Mouse (Mus musculus): ENCODE measurements around the gene Alox12b. TPM values are rescaled to one million over a fixed set of nuclear protein-coding genes. Genes with fewer than 3 reads are reported as not detected.

The Alox12b gene
- polyA plus RNA-seq, 1 experiment: 43.9 TPM

DNA sequence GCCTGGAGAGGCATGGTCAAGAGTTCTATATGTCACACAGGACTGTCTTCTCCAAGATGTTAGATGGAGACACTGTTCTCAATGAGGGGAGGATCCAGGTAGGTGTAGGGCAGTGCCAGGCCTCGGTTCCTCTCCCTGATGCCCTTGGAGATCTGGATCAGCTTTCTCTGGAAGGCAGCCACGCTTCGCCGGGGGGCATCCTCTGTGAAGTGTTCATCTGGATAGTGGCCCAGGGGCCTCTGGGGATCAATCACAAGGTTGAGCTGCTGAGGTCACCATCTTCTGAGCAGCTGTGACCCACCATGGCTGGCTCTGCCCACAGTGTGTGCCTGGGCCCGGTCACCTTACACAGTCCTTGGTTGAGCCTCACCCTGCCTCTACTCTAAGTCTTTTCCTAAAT lies 28.2 kb downstream of the Alox12b start:
- no peak for DNase-seq
- Histone ChIP-seq H3K4me1 (ENCODE audit: control insufficient read depth, insufficient read depth, low read length) (no peaks in the 10 kb centered on the region), H3K4me3 (replicated peaks; ENCODE audit: extremely low read depth, low read depth, low read length) (no peak overlapping the region)
- WGBS: 86% methylated on average over 5 of the region's 5 CpGs
- TF ChIP-seq CTCF (IDR thresholded peaks at IDR 0.05; ENCODE audit: insufficient read depth, low read length) (no peak), POLR2A (IDR thresholded peaks at IDR 0.05; ENCODE audit: borderline replicate concordance, extremely low read depth, low read depth, low read length) (no peak)

- Histone ChIP-seq H3K4me3 (replicated peaks; ENCODE audit: extremely low read depth, low read depth, low read length) (no peak overlapping the region), H3K4me1 (ENCODE audit: control insufficient read depth, insufficient read depth, low read length) (no peaks in the 10 kb centered on the region)
- no peak for DNase-seq
- TF ChIP-seq POLR2A (IDR thresholded peaks at IDR 0.05; ENCODE audit: borderline replicate concordance, extremely low read depth, low read depth, low read length) (no peak), CTCF (IDR thresholded peaks at IDR 0.05; ENCODE audit: insufficient read depth, low read length) (no peak)
- 86% methylated on average over 6 of the region's 6 CpGs for WGBS
Measured at GRCm38 (mm10) chr11:69185936-69186335, 29.1 kb downstream of the Alox12b start.

DNA sequence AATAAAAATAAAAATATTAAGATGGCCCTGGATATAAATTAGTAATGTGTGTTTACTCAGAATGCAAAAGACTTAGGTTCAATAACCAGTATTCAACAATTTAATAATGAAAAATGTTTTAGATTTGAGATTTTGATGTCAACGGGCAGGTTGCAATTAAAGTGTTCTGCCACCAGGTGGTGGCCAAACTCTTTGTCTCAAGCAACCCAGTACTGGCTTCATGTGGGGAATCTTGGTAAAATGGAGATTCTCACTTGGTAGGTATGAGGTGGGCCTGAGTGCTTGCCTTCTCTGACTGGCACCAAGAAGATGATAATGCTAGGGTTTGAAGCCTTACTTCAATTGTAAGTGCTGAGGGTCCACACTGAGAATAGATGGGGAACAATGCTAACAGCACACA lies 36.1 kb downstream of the Alox12b start:
- 2% methylated on average over 1 of the region's 1 CpGs for WGBS
- TF ChIP-seq POLR2A (IDR thresholded peaks at IDR 0.05; ENCODE audit: borderline replicate concordance, extremely low read depth, low read depth, low read length): no peak
- TF ChIP-seq CTCF (IDR thresholded peaks at IDR 0.05; ENCODE audit: insufficient read depth, low read length): peak; percentile 43
- Histone ChIP-seq H3K4me1 (ENCODE audit: control insufficient read depth, insufficient read depth, low read length) (no peaks in the 10 kb centered on the region; the same call in 1 of the 2 replicates), H3K4me3 (replicated peaks; ENCODE audit: extremely low read depth, low read depth, low read length) (no peak overlapping the region)
- DNase-seq: peak; percentile 12

GRCm38 (mm10) chr11:69196766-69197165 lies 40.0 kb downstream of the Alox12b start:
- Histone ChIP-seq H3K4me1 (ENCODE audit: control insufficient read depth, insufficient read depth, low read length) (no peaks in the 10 kb centered on the region; the same call in 1 of the 2 replicates), H3K4me3 (replicated peaks; ENCODE audit: extremely low read depth, low read depth, low read length) (no peak overlapping the region)
- TF ChIP-seq CTCF (IDR thresholded peaks at IDR 0.05; ENCODE audit: insufficient read depth, low read length) (no peak), POLR2A (IDR thresholded peaks at IDR 0.05; ENCODE audit: borderline replicate concordance, extremely low read depth, low read depth, low read length) (no peak)
- DNase-seq: no peak
- WGBS: 9% methylated on average over 5 of the region's 5 CpGs

GRCm38 (mm10) chr11:69197194-69197593 lies 40.4 kb downstream of the Alox12b start:
- H3K4me1 ChIP-seq (ENCODE audit: control insufficient read depth, insufficient read depth, low read length): no peaks in the 10 kb centered on the region; the same call in 1 of the 2 replicates
- DNase-seq: no peak
- under 1% methylated on average over 14 of the region's 14 CpGs for WGBS
- no peak for TF ChIP-seq CTCF (IDR thresholded peaks at IDR 0.05; ENCODE audit: insufficient read depth, low read length)
- TF ChIP-seq POLR2A (IDR thresholded peaks at IDR 0.05; ENCODE audit: borderline replicate concordance, extremely low read depth, low read depth, low read length): no peak
- H3K4me3 ChIP-seq (replicated peaks; ENCODE audit: extremely low read depth, low read depth, low read length): no peak overlapping the region

DNA sequence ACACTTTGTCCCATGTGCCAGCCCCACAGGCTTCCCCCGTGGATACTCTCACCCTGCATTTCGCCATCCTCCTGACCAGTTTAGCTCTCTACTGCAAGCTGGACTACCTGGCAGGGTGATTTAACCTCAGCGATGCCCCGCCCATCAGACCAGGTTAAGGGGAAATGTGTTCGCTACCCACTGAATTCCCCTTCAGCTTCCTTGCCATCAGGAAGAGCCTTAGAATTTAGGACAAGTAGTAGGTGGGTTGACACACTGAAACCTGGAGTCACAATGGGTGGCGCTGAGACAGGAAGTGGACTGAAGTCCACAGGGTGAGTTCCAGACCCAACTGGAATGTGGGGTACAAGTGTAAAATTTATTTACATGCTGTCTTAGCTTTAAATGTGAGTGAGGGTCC lies 41.0 kb downstream of the Alox12b start, which contains the start of gene Alox8:
Alox8 (minus strand) TSS at position 101 of the 400 bp plus-strand sequence.
- no peaks in the 10 kb centered on the region; the same call in 1 of the 2 replicates for H3K4me1 ChIP-seq (ENCODE audit: control insufficient read depth, insufficient read depth, low read length)
- TF ChIP-seq POLR2A (IDR thresholded peaks at IDR 0.05; ENCODE audit: borderline replicate concordance, extremely low read depth, low read depth, low read length) (no peak), CTCF (IDR thresholded peaks at IDR 0.05; ENCODE audit: insufficient read depth, low read length) (no peak)
- no peak for DNase-seq
- no peak within 1 kb of the TSS for H3K4me3 ChIP-seq (replicated peaks; ENCODE audit: extremely low read depth, low read depth, low read length)
- 36% methylated on average over 6 of the region's 6 CpGs for WGBS

DNA sequence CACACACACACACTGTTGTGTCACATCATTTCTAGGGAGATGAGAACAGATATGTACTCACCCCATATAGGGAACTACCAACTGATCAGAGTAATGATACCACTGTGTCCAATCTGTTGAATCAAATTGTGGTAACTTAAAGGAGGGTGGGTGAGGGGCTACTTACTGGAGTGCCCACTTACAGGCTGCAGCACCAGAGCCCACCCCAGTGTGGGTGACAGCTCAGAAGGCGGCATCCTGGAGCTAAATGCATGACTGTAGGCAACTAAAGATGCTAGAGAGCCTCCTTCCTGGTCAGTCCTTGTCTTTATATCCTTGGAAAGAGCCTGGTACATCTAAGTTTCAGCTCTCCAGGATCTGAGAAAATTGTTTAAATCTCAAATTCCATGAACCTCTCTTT lies 42.5 kb downstream of the Alox12b start:
- Histone ChIP-seq H3K4me1 (ENCODE audit: control insufficient read depth, insufficient read depth, low read length) (no peaks in the 10 kb centered on the region; the same call in 1 of the 2 replicates), H3K4me3 (replicated peaks; ENCODE audit: extremely low read depth, low read depth, low read length) (no peak overlapping the region)
- TF ChIP-seq POLR2A (IDR thresholded peaks at IDR 0.05; ENCODE audit: borderline replicate concordance, extremely low read depth, low read depth, low read length): no peak
- TF ChIP-seq CTCF (IDR thresholded peaks at IDR 0.05; ENCODE audit: insufficient read depth, low read length): no peak
- DNase-seq: no peak
- WGBS: 96% methylated on average over 1 of the region's 1 CpGs

GRCm38 (mm10) chr11:69200231-69200630 lies 43.4 kb downstream of the Alox12b start:
- Histone ChIP-seq H3K4me1 (ENCODE audit: control insufficient read depth, insufficient read depth, low read length) (no peaks in the 10 kb centered on the region; the same call in 1 of the 2 replicates), H3K4me3 (replicated peaks; ENCODE audit: extremely low read depth, low read depth, low read length) (no peak overlapping the region)
- DNase-seq: no peak
- WGBS: 56% methylated on average over 6 of the region's 6 CpGs
- TF ChIP-seq POLR2A (IDR thresholded peaks at IDR 0.05; ENCODE audit: borderline replicate concordance, extremely low read depth, low read depth, low read length) (no peak), CTCF (IDR thresholded peaks at IDR 0.05; ENCODE audit: insufficient read depth, low read length) (no peak)

GRCm38 (mm10) chr11:69202469-69203230 lies 45.9 kb downstream of the Alox12b start:
- 74% methylated on average over 13 of the region's 13 CpGs for WGBS
- no peak for DNase-seq

DNA sequence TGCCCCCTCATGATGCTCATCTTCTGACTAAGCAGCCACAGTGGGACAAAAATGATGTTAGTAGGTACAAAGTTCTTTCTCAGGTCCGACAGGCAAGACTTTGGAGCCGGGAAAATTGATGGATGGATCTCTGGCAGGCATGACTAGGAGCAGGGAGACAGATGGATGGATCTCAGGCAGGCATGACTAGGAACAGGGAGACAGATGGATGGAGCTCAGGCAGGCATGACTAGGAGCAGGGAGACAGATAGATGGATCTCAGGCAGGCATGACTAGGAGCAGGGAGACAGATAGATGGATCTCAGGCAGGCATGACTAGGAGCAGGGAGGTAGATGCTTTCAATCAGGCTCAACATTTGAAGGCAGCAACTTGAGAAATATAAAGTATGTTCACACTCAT lies 54.6 kb downstream of the Alox12b start:
- TF ChIP-seq CTCF (IDR thresholded peaks at IDR 0.05; ENCODE audit: insufficient read depth, low read length) (no peak), POLR2A (IDR thresholded peaks at IDR 0.05; ENCODE audit: borderline replicate concordance, extremely low read depth, low read depth, low read length) (no peak)
- H3K4me3 ChIP-seq (replicated peaks; ENCODE audit: extremely low read depth, low read depth, low read length): no peak overlapping the region
- WGBS: 17% methylated on average over 2 of the region's 2 CpGs
- no peaks in the 10 kb centered on the region for H3K4me1 ChIP-seq (ENCODE audit: control insufficient read depth, insufficient read depth, low read length)
- DNase-seq: no peak

More at GRCm38 (mm10) chr11:69202469-69203230, 45.9 kb downstream of the Alox12b start:
- Histone ChIP-seq H3K4me1 (ENCODE audit: control insufficient read depth, insufficient read depth, low read length) (no peaks in the 10 kb centered on the region), H3K4me3 (replicated peaks; ENCODE audit: extremely low read depth, low read depth, low read length) (no peak overlapping the region)
- no peak for TF ChIP-seq CTCF (IDR thresholded peaks at IDR 0.05; ENCODE audit: insufficient read depth, low read length)
- no peak for TF ChIP-seq POLR2A (IDR thresholded peaks at IDR 0.05; ENCODE audit: borderline replicate concordance, extremely low read depth, low read depth, low read length)
